Mouse (Mus musculus): Measurements from ENCODE around the gene Smc3.
"Not testable (repeated sequence)": the region's sequence is repeated elsewhere in the genome, so short reads cannot be mapped to it uniquely, and the experiment has no call there.

GRCm38 (mm10) chr19:53587686-53588085 is 12.5 kb upstream of the Smc3 start:
- not testable (repeated sequence) for TF ChIP-seq CTCF (IDR thresholded peaks at IDR 0.05; ENCODE audit: borderline replicate concordance, extremely low read depth, insufficient read depth, insufficient read length); POLR2A (IDR thresholded peaks at IDR 0.05; ENCODE audit: borderline replicate concordance, extremely low read depth, insufficient read depth, insufficient read length, poor library complexity, severe bottlenecking)
